Mouse (Mus musculus): ENCODE results near the gene Ifi35. TPM values are rescaled to one million over a fixed set of nuclear protein-coding genes. Genes with fewer than 3 reads are reported as not detected.
A peak's percentile ranks its signal among the peaks of the same experiment; 100 is the strongest.
"Not testable (repeated sequence)": the region's sequence is repeated elsewhere in the genome, so short reads cannot be mapped to it uniquely, and the experiment has no call there.

The Ifi35 gene
- polyA plus RNA-seq, 1 experiment = 44.3 TPM

DNA sequence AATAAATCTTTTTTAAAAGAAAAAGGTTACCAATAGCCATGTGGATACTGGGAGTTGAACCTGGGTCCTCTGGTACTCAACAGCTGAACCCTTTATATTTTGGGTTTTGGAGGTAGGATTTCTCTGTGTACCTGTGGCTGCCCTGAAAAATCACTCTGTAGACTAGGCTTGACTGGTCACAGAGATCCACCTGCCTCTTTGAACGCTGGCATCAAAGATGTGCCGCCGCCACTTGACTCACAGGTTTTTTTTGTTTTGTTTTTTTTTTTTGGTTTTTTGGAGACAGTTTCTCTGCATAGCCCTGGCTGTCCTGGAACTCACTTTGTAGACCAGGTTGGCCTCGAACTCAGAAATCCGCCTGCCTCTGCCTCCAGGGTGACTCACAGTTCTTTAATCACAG is 421 bp upstream of the Ifi35 start:
- Histone ChIP-seq H3K4me1 (ENCODE audit: control insufficient read depth, insufficient read depth, insufficient read length) (peaks cover 9% of the 10 kb centered on the region; the same call in 1 of the 2 replicates), H3K36me3 (ENCODE audit: control insufficient read depth, insufficient read depth, low read length) (peaks cover 14% of the 10 kb centered on the region), H3K27me3 (ENCODE audit: control insufficient read depth, insufficient read depth, low read length) (no peaks in the 10 kb centered on the region), H3K27ac (ENCODE audit: insufficient read depth, low read length) (peak overlapping the region; percentile 92), H3K4me3 (ENCODE audit: extremely low read depth, insufficient read depth, insufficient read length) (no peak overlapping the region)
- DNase-seq (ENCODE audit: low read depth in 1 of 2, low spot score in 2 of 2) = no peak
- WGBS = 68% methylated on average over 5 of the region's 5 CpGs
- TF ChIP-seq POLR2A (IDR thresholded peaks at IDR 0.05; ENCODE audit: low read depth, low read length) (no peak), CTCF (IDR thresholded peaks at IDR 0.05; ENCODE audit: extremely low read depth, insufficient read depth, insufficient read length, insufficient replicate concordance) (no peak)

DNA sequence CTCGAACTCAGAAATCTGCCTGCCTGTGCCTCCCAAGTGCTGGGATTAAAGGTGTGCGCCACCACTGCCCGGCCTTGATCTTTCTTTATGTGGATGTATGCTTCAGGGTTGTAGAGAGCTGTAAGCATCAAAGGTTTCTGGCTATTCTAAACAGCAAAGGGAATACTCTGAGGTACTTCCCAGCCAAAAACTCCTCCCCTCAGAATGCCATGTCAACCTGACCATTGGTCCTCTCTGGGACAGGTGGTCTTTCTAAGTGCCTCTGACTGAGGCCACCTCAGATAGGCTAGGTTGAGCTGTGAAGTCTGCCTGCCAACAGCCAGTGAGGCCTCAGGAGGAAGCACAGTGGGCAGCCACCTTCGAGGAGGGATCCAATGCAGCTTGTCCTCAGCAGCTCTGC is 692 bp downstream of the Ifi35 start:
- no peak for TF ChIP-seq POLR2A (IDR thresholded peaks at IDR 0.05; ENCODE audit: low read depth, low read length)
- TF ChIP-seq CTCF (IDR thresholded peaks at IDR 0.05; ENCODE audit: extremely low read depth, insufficient read depth, insufficient read length, insufficient replicate concordance) = no peak
- no peak for DNase-seq (ENCODE audit: low read depth in 1 of 2, low spot score in 2 of 2)
- H3K36me3 ChIP-seq (ENCODE audit: control insufficient read depth, insufficient read depth, low read length) = peaks cover 10% of the 10 kb centered on the region
- H3K4me1 ChIP-seq (ENCODE audit: control insufficient read depth, insufficient read depth, insufficient read length) = peaks cover 2% of the 10 kb centered on the region; the same call in 1 of the 2 replicates
- WGBS = 11% methylated on average over 4 of the region's 4 CpGs
- no peaks in the 10 kb centered on the region for H3K27me3 ChIP-seq (ENCODE audit: control insufficient read depth, insufficient read depth, low read length)
- H3K27ac ChIP-seq (ENCODE audit: insufficient read depth, low read length) = peak overlapping the region; percentile 92
- peak overlapping the region; percentile 83 for H3K4me3 ChIP-seq (ENCODE audit: extremely low read depth, insufficient read depth, insufficient read length)

DNA sequence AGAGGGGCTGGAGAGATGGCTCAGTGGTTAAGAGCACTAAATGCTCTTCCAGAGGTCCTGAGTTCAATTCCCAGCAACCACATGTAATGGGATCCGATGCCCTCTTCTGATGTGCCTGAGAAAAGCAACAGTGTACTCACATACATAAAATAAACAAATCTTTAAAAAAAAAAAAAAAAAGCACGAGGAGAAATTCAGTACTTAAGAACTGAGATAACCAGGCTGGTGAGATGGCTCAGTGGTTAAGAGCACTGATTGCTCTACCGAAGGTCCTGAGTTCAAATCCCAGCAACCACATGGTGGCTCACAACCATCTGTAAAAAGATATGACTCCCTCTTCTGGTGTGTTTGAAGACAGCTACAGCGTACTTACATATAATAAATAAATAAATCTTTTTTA is 1.4 kb downstream of the Ifi35 start:
- DNase-seq (ENCODE audit: low read depth in 1 of 2, low spot score in 2 of 2); H3K4me3 ChIP-seq (ENCODE audit: extremely low read depth, insufficient read depth, insufficient read length); H3K4me1 ChIP-seq (ENCODE audit: control insufficient read depth, insufficient read depth, insufficient read length); H3K27me3 ChIP-seq (ENCODE audit: control insufficient read depth, insufficient read depth, low read length); H3K27ac ChIP-seq (ENCODE audit: insufficient read depth, low read length); H3K36me3 ChIP-seq (ENCODE audit: control insufficient read depth, insufficient read depth, low read length): not testable (repeated sequence)
- 76% methylated on average over 4 of the region's 4 CpGs for WGBS

DNA sequence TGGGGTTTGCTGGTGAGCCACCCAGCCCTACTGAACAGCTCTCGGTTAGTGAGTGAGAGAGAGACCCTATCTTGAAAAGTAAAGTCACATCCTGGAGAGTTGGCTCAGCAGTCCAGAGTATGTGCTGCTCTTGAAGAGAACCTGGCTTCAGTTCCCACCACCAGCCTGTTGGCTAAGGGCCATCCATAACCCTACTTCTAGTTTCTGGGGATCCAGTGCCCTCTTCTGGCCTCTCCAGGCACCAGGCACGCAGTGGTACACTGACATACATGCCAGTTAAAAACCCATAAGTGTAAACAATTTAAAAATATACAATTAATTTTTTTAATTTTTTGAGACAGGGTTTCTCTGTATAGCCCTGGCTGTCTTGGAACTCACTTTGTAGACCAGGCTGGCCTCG is 2.2 kb downstream of the Ifi35 start:
- H3K27me3 ChIP-seq (ENCODE audit: control insufficient read depth, insufficient read depth, low read length) = no peaks in the 10 kb centered on the region
- H3K36me3 ChIP-seq (ENCODE audit: control insufficient read depth, insufficient read depth, low read length) = 0 out of 2 replicates have a peak, but pooled peaks cover under 1% of the 10 kb centered on the region
- WGBS = 85% methylated on average over 3 of the region's 3 CpGs
- no peak overlapping the region for H3K4me3 ChIP-seq (ENCODE audit: extremely low read depth, insufficient read depth, insufficient read length)
- H3K4me1 ChIP-seq (ENCODE audit: control insufficient read depth, insufficient read depth, insufficient read length) = peaks cover 2% of the 10 kb centered on the region; the same call in 1 of the 2 replicates
- no peak for DNase-seq (ENCODE audit: low read depth in 1 of 2, low spot score in 2 of 2)
- no peak overlapping the region for H3K27ac ChIP-seq (ENCODE audit: insufficient read depth, low read length)
- TF ChIP-seq CTCF (IDR thresholded peaks at IDR 0.05; ENCODE audit: extremely low read depth, insufficient read depth, insufficient read length, insufficient replicate concordance) (peak; percentile 14; the same call in 1 of the 2 replicates), POLR2A (IDR thresholded peaks at IDR 0.05; ENCODE audit: low read depth, low read length) (no peak)

DNA sequence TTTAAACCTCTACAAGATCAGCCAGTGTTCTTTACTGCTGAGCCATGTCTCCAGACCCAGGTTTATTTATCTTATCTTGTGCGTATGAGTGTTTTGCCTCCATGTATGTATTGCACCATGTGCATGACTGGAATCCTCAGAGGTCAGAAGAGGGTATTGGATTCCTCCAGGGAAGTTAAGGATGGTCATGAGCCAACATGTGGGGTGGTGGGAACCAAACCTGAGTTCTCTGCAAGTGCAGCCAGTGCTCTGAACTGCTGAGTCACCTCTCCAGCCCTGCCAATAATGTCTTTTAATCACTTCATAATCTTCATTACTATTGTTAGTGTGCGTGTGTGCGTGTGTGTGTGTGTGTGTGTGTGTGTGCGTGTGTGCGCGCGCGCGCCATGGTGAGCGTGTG is 3.3 kb downstream of the Ifi35 start:
- Histone ChIP-seq H3K27ac (ENCODE audit: insufficient read depth, low read length) (no peak overlapping the region), H3K36me3 (ENCODE audit: control insufficient read depth, insufficient read depth, low read length) (peaks cover 2% of the 10 kb centered on the region; the same call in 1 of the 2 replicates), H3K4me3 (ENCODE audit: extremely low read depth, insufficient read depth, insufficient read length) (no peak overlapping the region), H3K4me1 (ENCODE audit: control insufficient read depth, insufficient read depth, insufficient read length) (peaks cover 2% of the 10 kb centered on the region; the same call in 1 of the 2 replicates), H3K27me3 (ENCODE audit: control insufficient read depth, insufficient read depth, low read length) (no peaks in the 10 kb centered on the region)
- no peak for DNase-seq (ENCODE audit: low read depth in 1 of 2, low spot score in 2 of 2)
- TF ChIP-seq POLR2A (IDR thresholded peaks at IDR 0.05; ENCODE audit: low read depth, low read length) (no peak), CTCF (IDR thresholded peaks at IDR 0.05; ENCODE audit: extremely low read depth, insufficient read depth, insufficient read length, insufficient replicate concordance) (no peak)
- WGBS = 90% methylated on average over 10 of the region's 10 CpGs

DNA sequence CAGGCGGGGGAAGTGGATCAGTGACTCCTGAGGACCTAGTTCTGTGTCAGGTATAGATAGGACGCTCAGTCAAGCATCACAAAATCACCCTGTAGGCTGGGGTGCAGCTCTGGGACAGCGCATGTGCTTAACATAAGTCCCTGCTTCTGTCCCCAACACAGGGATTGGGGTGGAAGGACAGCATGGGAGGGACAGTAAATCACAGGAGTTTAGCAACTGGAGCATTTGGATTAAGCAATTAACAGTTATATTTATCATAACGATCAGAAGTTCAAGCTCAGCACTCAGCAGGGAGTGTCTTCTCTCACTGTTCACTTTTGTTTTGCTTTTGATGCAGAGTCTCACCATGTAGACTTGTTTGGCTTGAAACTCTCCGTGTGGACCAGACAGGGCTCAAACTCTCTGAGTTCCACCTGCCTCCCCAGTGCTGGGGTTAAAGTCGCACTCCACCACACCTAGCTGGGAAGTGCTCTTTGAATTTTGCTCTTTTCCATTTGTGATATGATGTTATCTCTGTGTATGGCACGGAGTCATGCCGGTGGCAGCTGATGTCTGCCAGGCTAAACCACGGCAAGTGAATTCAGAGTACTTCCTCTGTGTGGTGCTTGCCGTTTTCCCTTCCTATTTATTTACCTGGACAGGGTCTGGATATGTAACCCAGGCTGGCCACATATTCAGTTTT is 4.0 kb downstream of the Ifi35 start:
- TF ChIP-seq CTCF (IDR thresholded peaks at IDR 0.05; ENCODE audit: extremely low read depth, insufficient read depth, insufficient read length, insufficient replicate concordance) (no peak), POLR2A (IDR thresholded peaks at IDR 0.05; ENCODE audit: low read depth, low read length) (no peak)
- no peak for DNase-seq (ENCODE audit: low read depth in 1 of 2, low spot score in 2 of 2)
- Histone ChIP-seq H3K36me3 (ENCODE audit: control insufficient read depth, insufficient read depth, low read length) (peaks cover 8% of the 10 kb centered on the region), H3K4me1 (ENCODE audit: control insufficient read depth, insufficient read depth, insufficient read length) (peaks cover 2% of the 10 kb centered on the region; the same call in 1 of the 2 replicates), H3K27me3 (ENCODE audit: control insufficient read depth, insufficient read depth, low read length) (no peaks in the 10 kb centered on the region), H3K4me3 (ENCODE audit: extremely low read depth, insufficient read depth, insufficient read length) (no peak overlapping the region), H3K27ac (ENCODE audit: insufficient read depth, low read length) (no peak overlapping the region)
- WGBS = 57% methylated on average over 10 of the region's 10 CpGs

DNA sequence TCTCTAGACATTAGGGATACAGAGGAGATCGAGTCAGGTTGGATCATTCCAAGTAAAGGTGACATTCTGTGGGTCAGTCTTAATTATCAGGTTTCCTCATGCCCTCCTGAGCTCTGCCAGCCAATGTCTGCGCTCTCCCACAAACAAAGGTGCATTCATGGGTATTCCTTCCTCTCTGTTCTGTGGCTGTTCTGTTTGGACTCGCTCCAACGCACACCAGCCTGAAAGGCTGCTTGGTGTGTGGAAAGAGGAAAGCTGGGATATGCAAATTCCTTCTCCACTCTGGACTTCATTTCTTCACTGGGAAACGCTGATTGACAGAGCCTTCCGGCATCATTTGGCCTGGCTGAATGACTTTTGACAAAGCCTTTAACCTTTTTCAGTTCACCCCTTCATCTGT is 6.5 kb downstream of the Ifi35 start:
- H3K27me3 ChIP-seq (ENCODE audit: control insufficient read depth, insufficient read depth, low read length) = no peaks in the 10 kb centered on the region
- H3K4me3 ChIP-seq (ENCODE audit: extremely low read depth, insufficient read depth, insufficient read length) = no peak overlapping the region
- no peak overlapping the region for H3K27ac ChIP-seq (ENCODE audit: insufficient read depth, low read length)
- H3K36me3 ChIP-seq (ENCODE audit: control insufficient read depth, insufficient read depth, low read length) = peaks cover 29% of the 10 kb centered on the region
- TF ChIP-seq POLR2A (IDR thresholded peaks at IDR 0.05; ENCODE audit: low read depth, low read length) (no peak), CTCF (IDR thresholded peaks at IDR 0.05; ENCODE audit: extremely low read depth, insufficient read depth, insufficient read length, insufficient replicate concordance) (no peak)
- DNase-seq (ENCODE audit: low read depth in 1 of 2, low spot score in 2 of 2) = no peak
- peaks cover 2% of the 10 kb centered on the region; the same call in 1 of the 2 replicates for H3K4me1 ChIP-seq (ENCODE audit: control insufficient read depth, insufficient read depth, insufficient read length)
- 93% methylated on average over 6 of the region's 6 CpGs for WGBS

Measured in spleen, adult 2 months (tissue).